Mouse (Mus musculus) cortical plate, adult 2 months (tissue): ENCODE measurements at regions not wholly inside any gene's neighbourhood (a gene's known extent, or its start where the extent isn't known, plus 50 kb on each side); places are given as distances from the start of the nearest gene placed in this dataset.

Experiments
- CTCF ChIP-seq: fragments of 200-500 bp; IDR thresholded peaks from 2 replicates; pipeline ENCODE4 v1.5.1; 2011; ENCODE audit warnings: mild to moderate bottlenecking, control low read depth, low read length; ENCODE audit not compliant: insufficient read depth; ENCODE audit errors: extremely low read depth
- POLR2A ChIP-seq: fragments of 200-500 bp; IDR thresholded peaks from 2 replicates; pipeline ENCODE4 v1.6.1; 2011; ENCODE audit warnings: mild to moderate bottlenecking, low read length, control low read depth; ENCODE audit not compliant: insufficient read depth; ENCODE audit errors: extremely low read depth

- TF ChIP-seq POLR2A (no peak), CTCF (no peak)
Observed at GRCm38 (mm10) chr7:72968193-72968592, 407.1 kb upstream of the Rgma start.
